Mouse (Mus musculus) heart, embryonic 11.5 days (tissue): ENCODE results near the gene Rbpjl. TPM values are rescaled to one million over a fixed set of nuclear protein-coding genes. Genes with fewer than 3 reads are reported as not detected.
A peak's percentile ranks its signal among the peaks of the same experiment; 100 is the strongest.

Source experiments
- ATAC-seq: fragments of 200-750 bp; cut with Nextera tagmentation; replicated peaks from 2 replicates; pipeline ENCODE4 v1.8.0; 2017; ENCODE audit warnings: moderate library complexity; ENCODE audit not compliant: insufficient number of reproducible peaks, low FRiP score, low TSS enrichment
- H3K27ac ChIP-seq: fragments of 300-500 bp; sonication (generic); 2 replicates; pipeline ENCODE4 v1.5.1; 2014; ENCODE audit warnings: mild to moderate bottlenecking, low read depth, low read length
- H3K27me3 ChIP-seq: fragments of 300-500 bp; sonication (generic); 2 replicates; pipeline ENCODE4 v1.6.1; 2014; ENCODE audit warnings: mild to moderate bottlenecking, low read length, mixed read lengths; ENCODE audit not compliant: control insufficient read depth, insufficient read depth
- H3K36me3 ChIP-seq: fragments of 300-500 bp; sonication (generic); 2 replicates; pipeline ENCODE4 v1.6.1; 2014; ENCODE audit warnings: mild to moderate bottlenecking, low read length, moderate library complexity, mixed read lengths; ENCODE audit not compliant: control insufficient read depth, insufficient read depth
- H3K4me1 ChIP-seq: fragments of 300-500 bp; sonication (generic); 2 replicates; pipeline ENCODE4 v1.6.1; 2014; ENCODE audit warnings: low read length; ENCODE audit not compliant: control insufficient read depth, insufficient read depth
- H3K4me2 ChIP-seq: fragments of 300-500 bp; sonication (generic); 2 replicates; pipeline ENCODE4 v1.6.1; 2014; ENCODE audit warnings: mild to moderate bottlenecking, moderate library complexity
- H3K4me3 ChIP-seq: fragments of 300-500 bp; sonication (generic); 2 replicates; pipeline ENCODE4 v1.5.1; 2014; ENCODE audit warnings: low read depth, low read length
- H3K9ac ChIP-seq: fragments of 300-500 bp; sonication (generic); 2 replicates; pipeline ENCODE4 v1.6.1; 2014; ENCODE audit warnings: mild to moderate bottlenecking, low read depth, low read length, moderate library complexity
- H3K9me3 ChIP-seq: fragments of 300-500 bp; sonication (generic); replicated peaks from 2 replicates; pipeline ENCODE4 v1.6.1; 2016; ENCODE audit warnings: low read length; ENCODE audit not compliant: control insufficient read depth
- WGBS: fragments of 180-500 bp; shearing (Covaris S2); extraction: QIAGEN DNeasy Blood & Tissue Kit; methylation state at CpG from one replicate; pipeline ENCODE4 v1.1.7; 2014; ENCODE audit not compliant: insufficient replicate concordance; 5-methylcytosine and 5-hydroxymethylcytosine counted together
- polyA plus RNA-seq: library from polyadenylated mRNA; unstranded; fragments of >200 nt; fragmentation: Nextera tagmentation; extraction: Ambion mirVana; gene quantifications from 2 replicates; pipeline ENCODE4 v1.2.1, GENCODE M21; 2014

Rbpjl gene
- polyA plus RNA-seq, 1 experiment from 2014 or later = 0.19 TPM

DNA sequence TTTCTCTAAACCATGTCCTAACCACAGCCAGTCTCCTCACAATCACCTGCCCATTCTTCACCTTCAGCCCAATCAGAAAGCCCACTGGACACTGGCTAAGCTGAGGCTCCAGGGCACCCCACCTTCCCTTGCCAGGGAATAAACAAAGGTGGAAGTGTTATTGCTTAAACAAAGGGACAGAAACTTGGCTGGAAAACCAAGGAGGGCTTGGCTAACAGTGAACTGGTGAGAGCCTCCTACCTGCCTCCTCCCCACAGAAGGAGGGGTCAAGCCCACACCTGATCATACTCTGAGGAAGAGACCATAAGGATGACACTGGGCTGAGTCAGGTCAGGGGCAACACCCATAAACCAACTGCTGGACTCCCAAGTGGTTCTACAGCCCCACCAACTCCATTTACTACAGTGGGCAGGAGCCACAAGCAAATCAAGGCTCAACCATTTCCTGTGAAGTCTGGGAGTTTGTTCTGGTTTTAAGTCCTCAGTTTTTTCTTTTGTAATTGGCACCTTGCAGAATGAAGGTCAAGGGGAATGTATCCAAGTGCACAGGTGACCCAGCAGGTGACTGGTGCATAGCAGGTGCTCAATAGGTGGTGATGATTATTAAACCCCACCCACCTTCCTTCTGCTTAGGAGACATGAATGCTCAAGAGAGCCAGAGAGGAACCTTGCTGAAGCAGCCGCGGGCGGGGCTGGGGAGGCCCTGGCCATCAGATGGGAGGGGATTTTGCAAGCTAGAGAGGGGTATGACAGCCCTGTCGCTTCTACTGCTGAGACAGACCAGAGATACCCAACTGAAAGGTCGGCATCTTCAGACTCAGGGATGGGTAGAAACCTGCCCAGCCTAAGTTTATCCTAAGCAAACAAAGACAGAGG is 32.5 kb downstream of the Rbpjl start:
- Histone ChIP-seq H3K36me3 (no peaks in the 10 kb centered on the region), H3K4me3 (no peak overlapping the region), H3K4me2 (peak overlapping the region; percentile 14; the same call in 1 of the 2 replicates), H3K27ac (no peak overlapping the region), H3K9me3 (no peaks in the 10 kb centered on the region), H3K27me3 (no peaks in the 10 kb centered on the region), H3K4me1 (peaks cover 62% of the 10 kb centered on the region), H3K9ac (no peak overlapping the region)
- ATAC-seq = no peak
- 30% methylated on average over 5 of the region's 5 CpGs for WGBS

DNA sequence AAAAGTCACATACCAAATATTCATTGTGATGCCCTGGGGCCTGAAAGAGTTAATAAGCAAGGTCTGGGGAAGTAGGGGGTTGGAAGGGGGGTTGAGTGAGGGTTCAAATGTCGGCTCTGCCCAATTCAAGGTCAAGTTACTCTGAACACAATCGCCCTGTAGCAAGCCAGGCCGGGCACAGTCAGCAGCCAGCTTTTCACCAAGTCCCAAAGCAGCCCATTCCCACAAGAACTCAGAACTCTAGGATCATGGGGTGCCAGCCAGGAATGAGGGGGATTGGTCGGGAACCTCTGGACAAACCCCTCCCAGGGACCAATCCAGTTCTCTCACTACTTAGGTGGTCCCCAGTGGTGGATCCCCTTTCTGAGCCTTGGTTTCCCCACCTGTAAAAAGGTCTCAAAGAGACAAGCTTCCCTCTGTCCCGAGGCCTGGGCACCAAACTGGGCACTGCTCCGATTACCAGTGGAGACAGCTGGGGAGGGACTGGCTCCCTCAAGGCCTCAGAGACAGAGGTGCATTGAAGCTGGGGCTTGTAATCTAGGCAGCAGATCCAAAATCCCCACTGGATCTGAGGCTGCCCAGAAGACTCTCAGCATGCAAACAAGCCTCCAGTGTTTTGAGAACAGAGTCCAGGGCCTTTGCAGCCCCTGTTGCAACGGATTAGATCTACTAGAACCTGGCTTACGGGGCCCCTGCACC is 33.4 kb downstream of the Rbpjl start:
- Histone ChIP-seq H3K4me2 (peak overlapping the region; percentile 27), H3K4me1 (peaks cover 58% of the 10 kb centered on the region), H3K9me3 (no peaks in the 10 kb centered on the region), H3K27me3 (no peaks in the 10 kb centered on the region), H3K9ac (peak overlapping the region; percentile 46), H3K4me3 (no peak overlapping the region), H3K36me3 (no peaks in the 10 kb centered on the region), H3K27ac (peak overlapping the region; percentile 35; the same call in 1 of the 2 replicates)
- WGBS = 25% methylated on average over 8 of the region's 8 CpGs
- no peak for ATAC-seq

DNA sequence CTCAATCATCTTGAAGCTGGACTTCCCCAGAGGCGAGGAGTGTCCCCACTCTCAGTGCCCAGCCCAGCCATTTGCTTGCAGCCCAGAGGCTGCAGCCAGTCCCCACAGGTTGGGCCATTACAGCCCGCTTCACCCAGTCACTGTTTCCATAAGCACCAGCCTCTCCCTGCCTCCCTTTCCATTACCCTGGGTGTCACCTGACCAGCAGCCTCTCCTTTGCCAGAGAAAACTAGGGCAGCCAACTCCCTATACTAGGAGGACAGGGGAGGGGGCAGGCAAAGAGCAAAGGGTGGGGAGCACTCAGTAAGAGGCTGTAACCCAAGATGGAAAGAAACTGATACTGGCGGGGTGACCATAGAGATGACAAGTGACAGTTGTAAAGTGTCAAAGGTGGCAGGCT is 34.0 kb downstream of the Rbpjl start:
- WGBS = 53% methylated on average over 3 of the region's 3 CpGs
- Histone ChIP-seq H3K9ac (peak overlapping the region; percentile 46; the same call in 1 of the 2 replicates), H3K27me3 (no peaks in the 10 kb centered on the region), H3K4me1 (peaks cover 61% of the 10 kb centered on the region), H3K9me3 (no peaks in the 10 kb centered on the region), H3K27ac (0 out of 2 replicates have a peak overlapping the region, but pooled peaks have one; percentile 35), H3K4me2 (no peak overlapping the region), H3K36me3 (no peaks in the 10 kb centered on the region), H3K4me3 (no peak overlapping the region)
- ATAC-seq = no peak

DNA sequence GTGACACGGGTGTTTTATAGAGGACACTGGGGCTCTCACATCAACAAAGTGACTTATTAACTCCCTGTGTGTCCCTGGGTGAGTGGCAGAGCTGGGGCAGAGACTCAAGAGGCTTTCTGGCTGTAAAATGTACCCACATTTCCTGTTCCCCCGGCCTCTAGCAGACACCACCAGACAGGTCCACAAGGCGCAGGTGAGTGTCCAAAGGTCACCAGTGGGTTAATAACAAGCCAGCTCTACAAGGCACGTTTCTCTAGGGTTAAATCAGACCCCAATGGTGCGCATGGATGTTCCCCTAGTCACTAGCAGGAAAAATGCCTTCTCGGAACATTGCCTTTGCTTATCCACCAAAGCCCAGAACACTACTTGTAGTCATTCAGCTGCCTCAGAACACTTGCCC is 34.8 kb downstream of the Rbpjl start:
- Histone ChIP-seq H3K9ac (no peak overlapping the region), H3K27me3 (no peaks in the 10 kb centered on the region), H3K4me2 (no peak overlapping the region), H3K9me3 (no peaks in the 10 kb centered on the region), H3K4me1 (peaks cover 61% of the 10 kb centered on the region), H3K27ac (no peak overlapping the region), H3K4me3 (no peak overlapping the region), H3K36me3 (no peaks in the 10 kb centered on the region)
- no peak for ATAC-seq
- 71% methylated on average over 6 of the region's 6 CpGs for WGBS

DNA sequence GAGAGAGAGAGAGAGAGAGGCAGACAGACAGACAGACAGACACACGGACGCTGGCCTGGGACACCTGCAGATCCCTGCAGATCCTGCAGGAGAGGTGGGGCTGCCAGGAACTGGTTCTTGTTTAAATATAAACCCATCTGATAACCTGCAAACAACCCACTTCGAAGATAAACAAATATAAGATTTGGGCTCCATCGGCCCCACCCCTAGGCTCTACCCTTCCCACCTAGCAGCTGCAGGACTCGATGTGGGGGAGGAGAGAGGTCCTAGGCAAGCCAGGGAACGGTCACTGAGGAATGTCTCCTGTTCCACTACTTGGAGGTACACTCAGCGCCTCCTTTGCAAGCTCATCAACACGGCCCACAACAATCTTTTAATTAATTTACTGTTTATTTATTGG is 35.3 kb downstream of the Rbpjl start:
- Histone ChIP-seq H3K4me2 (no peak overlapping the region; the same call in 1 of the 2 replicates), H3K9ac (no peak overlapping the region), H3K4me3 (no peak overlapping the region), H3K9me3 (no peaks in the 10 kb centered on the region), H3K27ac (no peak overlapping the region), H3K27me3 (no peaks in the 10 kb centered on the region), H3K36me3 (no peaks in the 10 kb centered on the region), H3K4me1 (peaks cover 56% of the 10 kb centered on the region)
- WGBS = 44% methylated on average over 8 of the region's 8 CpGs
- ATAC-seq = no peak

DNA sequence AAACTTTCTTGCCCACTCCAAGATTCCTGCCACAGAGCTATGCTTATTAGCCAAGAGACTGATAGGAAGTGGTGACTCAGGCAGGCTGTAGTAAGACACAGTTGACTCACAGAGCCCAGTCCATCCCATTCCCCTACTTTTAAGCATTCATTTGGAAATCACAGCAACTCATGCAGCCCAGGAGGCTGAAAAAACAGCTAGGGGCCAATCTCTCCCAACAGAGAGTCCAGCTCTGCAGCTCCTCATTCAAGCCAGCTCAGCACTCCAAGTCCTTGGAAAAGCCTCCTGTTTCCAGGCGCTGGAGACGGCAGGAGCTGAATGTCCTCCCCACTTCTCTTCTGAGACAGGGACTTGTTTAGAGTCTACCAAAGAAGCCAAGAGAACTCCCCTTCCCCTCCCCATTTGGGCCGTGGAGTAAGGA is 36.1 kb downstream of the Rbpjl start:
- H3K4me3 ChIP-seq = no peak overlapping the region
- H3K4me1 ChIP-seq = peaks cover 52% of the 10 kb centered on the region
- no peaks in the 10 kb centered on the region for H3K36me3 ChIP-seq
- H3K9me3 ChIP-seq = no peaks in the 10 kb centered on the region
- H3K27me3 ChIP-seq = no peaks in the 10 kb centered on the region
- ATAC-seq = no peak
- H3K27ac ChIP-seq = no peak overlapping the region
- H3K4me2 ChIP-seq = 0 out of 2 replicates have a peak overlapping the region, but pooled peaks have one; percentile 2
- no peak overlapping the region for H3K9ac ChIP-seq
- WGBS = 44% methylated on average over 3 of the region's 3 CpGs

DNA sequence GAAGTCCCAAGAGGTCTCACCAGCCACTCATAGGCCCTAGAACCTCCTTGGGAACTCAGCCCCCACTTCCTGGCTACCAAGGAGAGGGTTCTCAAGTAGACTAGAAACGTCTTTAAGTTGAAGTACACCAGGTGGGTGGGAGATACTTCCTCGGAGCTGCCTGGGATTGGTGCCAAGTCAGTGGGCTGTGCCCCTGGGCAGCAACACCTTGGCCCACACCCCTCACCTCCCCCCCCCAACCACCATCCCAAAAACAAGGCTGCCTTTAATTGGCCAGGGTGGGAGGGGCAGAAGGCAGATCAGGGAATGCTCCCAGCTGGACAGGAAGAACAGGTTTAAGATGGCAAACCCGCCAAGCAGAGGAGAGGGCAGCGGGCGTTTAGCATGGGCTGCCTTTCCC is 37.4 kb downstream of the Rbpjl start:
- Histone ChIP-seq H3K27ac (no peak overlapping the region), H3K9me3 (no peaks in the 10 kb centered on the region), H3K36me3 (no peaks in the 10 kb centered on the region), H3K9ac (no peak overlapping the region), H3K4me1 (peaks cover 48% of the 10 kb centered on the region), H3K27me3 (no peaks in the 10 kb centered on the region), H3K4me3 (no peak overlapping the region), H3K4me2 (no peak overlapping the region)
- 65% methylated on average over 5 of the region's 5 CpGs for WGBS
- ATAC-seq = no peak

DNA sequence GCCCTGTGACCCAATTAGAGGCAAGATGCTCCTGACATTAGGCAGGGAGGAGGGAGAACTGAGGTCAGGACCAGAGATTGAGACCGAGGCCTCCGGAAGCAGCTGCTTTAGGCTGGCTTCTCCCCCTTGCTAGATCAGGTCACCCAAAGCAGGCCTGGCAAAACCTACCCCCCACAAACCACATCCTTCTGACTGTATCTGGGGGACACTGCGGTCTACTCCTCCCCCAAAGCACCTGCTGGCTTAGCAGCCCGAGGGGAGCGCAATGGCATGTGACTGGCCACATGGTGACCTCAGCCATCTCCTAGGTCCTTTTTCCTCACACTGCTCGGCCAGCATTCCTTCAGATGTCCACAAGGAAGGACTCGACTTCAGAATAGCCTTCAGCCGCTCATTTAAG is 38.2 kb downstream of the Rbpjl start:
- Histone ChIP-seq H3K36me3 (no peaks in the 10 kb centered on the region), H3K4me2 (peak overlapping the region; percentile 88), H3K27ac (no peak overlapping the region), H3K4me1 (peaks cover 40% of the 10 kb centered on the region), H3K9ac (no peak overlapping the region), H3K27me3 (no peaks in the 10 kb centered on the region), H3K4me3 (peak overlapping the region; percentile 64), H3K9me3 (no peaks in the 10 kb centered on the region)
- no peak for ATAC-seq
- 37% methylated on average over 8 of the region's 8 CpGs for WGBS
